Mouse (Mus musculus) embryonic fibroblast, embryonic 13.5 days (primary cell): ENCODE data around the gene Arhgef26.

Experiments
- CTCF ChIP-seq: IDR thresholded peaks from 2 replicates; pipeline ENCODE4 v1.5.1; 2011; ENCODE audit warnings: mild to moderate bottlenecking, control low read depth, low read length, moderate library complexity, borderline replicate concordance; ENCODE audit not compliant: insufficient read depth
- POLR2A ChIP-seq: IDR thresholded peaks from 2 replicates; pipeline ENCODE4 v1.6.1; 2011; ENCODE audit warnings: low read depth, mild to moderate bottlenecking, control low read depth, low read length, moderate library complexity

DNA sequence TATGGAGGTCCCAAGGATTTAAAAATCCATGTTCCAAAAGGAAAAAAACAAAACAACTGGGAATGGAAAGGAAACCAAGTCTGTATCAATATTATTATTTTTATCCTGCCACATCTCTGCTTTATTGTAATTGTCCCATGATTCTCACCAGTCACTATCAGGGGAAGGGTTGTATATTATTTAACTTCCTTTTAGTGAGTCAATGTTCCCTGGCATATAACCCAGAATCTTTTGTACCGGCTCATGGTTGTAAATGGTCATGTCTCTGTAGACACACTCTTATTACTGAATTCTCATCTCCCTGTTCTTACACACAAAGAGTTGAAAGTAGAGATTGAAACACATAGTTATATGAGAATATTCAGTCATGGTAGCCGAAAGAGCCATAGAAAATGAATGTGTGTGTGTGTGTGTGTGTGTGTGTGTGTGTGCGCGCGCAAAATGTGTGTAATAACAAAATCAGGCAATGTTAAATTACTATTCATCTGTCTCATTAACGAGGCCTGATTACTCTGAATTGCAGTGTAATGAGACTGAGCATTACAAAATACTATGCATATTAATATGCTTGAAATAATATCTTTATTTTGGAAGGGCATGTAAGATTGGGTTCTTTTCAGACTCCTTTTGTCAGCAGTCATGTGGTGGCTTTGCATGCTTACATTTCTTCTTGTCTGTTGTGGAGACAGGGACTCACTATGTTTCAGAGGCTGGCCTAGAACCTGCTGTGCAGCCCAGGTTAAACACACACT is 80.4 kb downstream of the Arhgef26 start:
- TF ChIP-seq CTCF (no peak), POLR2A (no peak)
